Mouse (Mus musculus): ENCODE measurements around the gene Cdc37l1. TPM values are rescaled to one million over a fixed set of nuclear protein-coding genes. Genes with fewer than 3 reads are reported as not detected.

Cdc37l1 gene
- polyA plus RNA-seq, 1 experiment = 26.0 TPM

DNA sequence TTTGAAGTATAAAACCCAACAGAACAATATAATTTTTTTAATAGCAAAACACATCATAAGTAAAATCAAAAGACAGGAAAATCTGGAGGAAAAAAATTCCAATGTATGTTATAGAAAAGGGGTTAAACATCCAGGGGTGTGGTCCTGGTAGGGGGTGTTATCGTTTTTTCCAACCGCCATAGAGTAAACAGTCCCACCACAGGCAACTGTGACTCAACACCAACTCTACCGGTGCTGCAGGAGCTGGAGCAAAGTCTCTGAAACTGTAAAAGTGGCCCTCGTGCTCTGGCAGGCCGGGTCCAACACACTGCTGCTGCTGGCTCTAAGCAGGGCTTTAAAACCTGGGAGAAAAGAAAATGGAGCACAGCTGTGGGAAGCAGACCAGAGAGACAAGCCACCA, 68.6 kb downstream of the Cdc37l1 start:
- WGBS = 92% methylated on average over 5 of the region's 5 CpGs
- no peak overlapping the region for H3K4me3 ChIP-seq (ENCODE audit: control insufficient read depth, insufficient read depth, low read length)
- TF ChIP-seq POLR2A (IDR thresholded peaks at IDR 0.05; ENCODE audit: control insufficient read depth, extremely low read depth, insufficient read depth, low read length, poor library complexity) = no peak
- no peak for TF ChIP-seq CTCF (IDR thresholded peaks at IDR 0.05; ENCODE audit: borderline replicate concordance, control insufficient read depth, extremely low read depth, insufficient read depth, low read length, poor library complexity)

DNA sequence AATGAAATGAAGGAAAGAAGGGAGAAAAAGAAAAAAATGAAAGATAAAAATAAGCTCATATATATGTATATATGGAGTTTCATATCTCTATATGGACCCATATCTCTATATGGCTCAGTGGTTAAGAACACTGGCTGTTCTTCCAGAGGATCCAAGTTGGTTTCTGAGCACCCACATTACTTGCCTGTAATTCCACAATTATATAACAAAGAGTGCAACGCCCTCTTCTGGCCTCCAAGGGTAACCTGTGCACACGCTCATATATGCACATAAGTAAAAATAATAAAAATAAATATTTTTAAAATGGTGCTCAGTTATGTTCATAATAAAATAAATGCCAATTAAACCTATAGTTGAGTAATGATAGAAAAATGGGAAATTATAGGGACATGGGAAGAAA, 69.5 kb downstream of the Cdc37l1 start:
- no peak for TF ChIP-seq CTCF (IDR thresholded peaks at IDR 0.05; ENCODE audit: borderline replicate concordance, control insufficient read depth, extremely low read depth, insufficient read depth, low read length, poor library complexity)
- TF ChIP-seq POLR2A (IDR thresholded peaks at IDR 0.05; ENCODE audit: control insufficient read depth, extremely low read depth, insufficient read depth, low read length, poor library complexity) = no peak
- peaks cover 4% of the 10 kb centered on the region for H3K4me1 ChIP-seq (replicated peaks; ENCODE audit: control insufficient read depth, insufficient read depth, low read length)
- H3K27ac ChIP-seq (ENCODE audit: control insufficient read depth, insufficient read depth, low read length) = no peak overlapping the region
- no peaks in the 10 kb centered on the region for H3K36me3 ChIP-seq (ENCODE audit: control insufficient read depth, insufficient read depth, low read length)
- no peak for DNase-seq
- WGBS = 90% methylated on average over 2 of the region's 2 CpGs
- no peaks in the 10 kb centered on the region for H3K27me3 ChIP-seq (ENCODE audit: control insufficient read depth, insufficient read depth, low read length)
- no peak overlapping the region for H3K4me3 ChIP-seq (ENCODE audit: control insufficient read depth, insufficient read depth, low read length)

More for the DNA sequence above, 68.6 kb downstream of the Cdc37l1 start:
- H3K27ac ChIP-seq (ENCODE audit: control insufficient read depth, insufficient read depth, low read length) = no peak overlapping the region
- no peaks in the 10 kb centered on the region for H3K27me3 ChIP-seq (ENCODE audit: control insufficient read depth, insufficient read depth, low read length)
- no peaks in the 10 kb centered on the region for H3K36me3 ChIP-seq (ENCODE audit: control insufficient read depth, insufficient read depth, low read length)
- H3K4me1 ChIP-seq (replicated peaks; ENCODE audit: control insufficient read depth, insufficient read depth, low read length) = no peaks in the 10 kb centered on the region
- DNase-seq = no peak

DNA sequence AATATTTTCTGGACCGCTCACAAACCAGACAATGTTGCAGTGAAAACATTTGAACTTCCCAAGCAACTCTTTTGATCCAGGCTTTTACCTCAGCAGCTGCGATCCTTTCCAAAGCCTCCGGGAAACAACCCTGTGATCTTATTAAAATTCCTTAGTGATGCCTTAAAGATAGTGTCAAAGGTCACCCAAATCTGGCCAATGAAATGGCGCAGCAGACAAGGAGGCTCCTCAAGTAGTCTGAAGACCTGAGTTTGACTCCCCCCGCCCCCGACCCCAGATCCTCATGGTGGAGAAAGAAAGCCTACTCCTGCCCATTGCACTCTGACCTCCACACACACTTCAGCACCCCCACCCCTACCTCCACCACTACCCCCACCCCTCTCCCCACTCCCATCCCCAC, 70.1 kb downstream of the Cdc37l1 start:
- WGBS = 95% methylated on average over 6 of the region's 6 CpGs
- no peak for DNase-seq
- Histone ChIP-seq H3K27ac (ENCODE audit: control insufficient read depth, insufficient read depth, low read length) (no peak overlapping the region), H3K4me3 (ENCODE audit: control insufficient read depth, insufficient read depth, low read length) (no peak overlapping the region), H3K4me1 (replicated peaks; ENCODE audit: control insufficient read depth, insufficient read depth, low read length) (peaks cover 4% of the 10 kb centered on the region), H3K36me3 (ENCODE audit: control insufficient read depth, insufficient read depth, low read length) (no peaks in the 10 kb centered on the region), H3K27me3 (ENCODE audit: control insufficient read depth, insufficient read depth, low read length) (no peaks in the 10 kb centered on the region)
- no peak for TF ChIP-seq POLR2A (IDR thresholded peaks at IDR 0.05; ENCODE audit: control insufficient read depth, extremely low read depth, insufficient read depth, low read length, poor library complexity)
- TF ChIP-seq CTCF (IDR thresholded peaks at IDR 0.05; ENCODE audit: borderline replicate concordance, control insufficient read depth, extremely low read depth, insufficient read depth, low read length, poor library complexity) = no peak

DNA sequence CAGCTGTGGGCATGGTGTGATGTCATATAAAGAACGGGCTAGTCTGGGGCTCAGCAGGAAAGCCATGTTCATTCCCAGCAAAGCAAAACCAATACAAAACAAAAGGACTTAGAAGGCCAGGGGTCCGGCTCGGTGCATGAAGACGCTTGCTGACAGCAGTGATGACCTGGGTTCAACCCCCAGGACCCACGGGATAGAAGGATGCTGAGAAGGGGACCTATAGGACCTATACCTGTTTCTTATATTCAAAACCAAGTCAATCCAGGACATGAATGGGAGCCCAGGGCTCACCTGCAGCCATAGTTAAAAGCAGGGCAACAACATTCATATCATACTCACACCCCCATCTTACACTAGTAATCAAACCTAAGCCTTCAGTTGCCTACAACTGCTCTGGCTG, 72.9 kb downstream of the Cdc37l1 start:
- no peaks in the 10 kb centered on the region for H3K27me3 ChIP-seq (ENCODE audit: control insufficient read depth, insufficient read depth, low read length)

DNA sequence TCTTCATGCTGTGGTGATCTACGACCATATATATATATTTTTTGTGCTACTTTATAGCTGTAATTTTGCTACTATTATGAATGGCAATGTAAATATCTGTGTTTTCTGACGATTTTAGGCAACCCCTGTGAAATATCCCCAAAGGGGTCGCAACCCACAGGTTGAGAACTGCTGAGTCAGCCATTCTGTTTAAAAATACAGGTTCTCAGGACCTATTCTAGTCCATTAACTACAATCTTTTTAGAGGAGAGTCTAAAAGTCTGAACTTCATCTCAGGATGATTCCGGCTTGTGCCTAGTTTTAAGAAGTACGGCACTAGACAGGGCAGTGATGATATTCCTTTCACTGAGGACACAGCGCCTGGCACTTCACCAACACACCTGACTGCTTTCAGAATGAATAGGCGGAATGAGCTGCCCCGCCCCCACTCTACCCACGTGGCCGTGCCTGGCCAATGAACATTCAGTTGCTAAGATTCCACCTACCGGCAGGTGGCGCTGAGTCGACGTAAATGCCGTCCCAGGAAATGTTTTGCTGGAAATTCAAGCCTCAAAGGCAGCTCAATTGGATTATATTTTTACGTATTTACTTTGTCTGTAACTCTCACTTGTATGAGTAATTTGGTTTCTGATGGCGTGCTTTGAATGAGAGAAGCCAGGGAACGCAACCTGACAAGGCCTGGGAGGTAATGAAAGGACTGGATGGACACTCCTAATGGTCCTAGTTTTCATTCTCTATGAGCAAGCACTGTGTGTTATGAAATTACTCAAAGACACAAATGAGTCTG, 73.6 kb downstream of the Cdc37l1 start:
- peak; percentile 93 for DNase-seq
- 8% methylated on average over 18 of the region's 18 CpGs for WGBS
- no peaks in the 10 kb centered on the region for H3K36me3 ChIP-seq (ENCODE audit: control insufficient read depth, insufficient read depth, low read length)
- no peaks in the 10 kb centered on the region for H3K27me3 ChIP-seq (ENCODE audit: control insufficient read depth, insufficient read depth, low read length)
- peaks cover 11% of the 10 kb centered on the region for H3K4me1 ChIP-seq (replicated peaks; ENCODE audit: control insufficient read depth, insufficient read depth, low read length)
- H3K27ac ChIP-seq (ENCODE audit: control insufficient read depth, insufficient read depth, low read length) = no peak overlapping the region
- TF ChIP-seq POLR2A (IDR thresholded peaks at IDR 0.05; ENCODE audit: control insufficient read depth, extremely low read depth, insufficient read depth, low read length, poor library complexity) (no peak), CTCF (IDR thresholded peaks at IDR 0.05; ENCODE audit: borderline replicate concordance, control insufficient read depth, extremely low read depth, insufficient read depth, low read length, poor library complexity) (peak; percentile 90)
- H3K4me3 ChIP-seq (ENCODE audit: control insufficient read depth, insufficient read depth, low read length) = no peak overlapping the region

More for the DNA sequence above, 72.9 kb downstream of the Cdc37l1 start:
- no peak overlapping the region for H3K27ac ChIP-seq (ENCODE audit: control insufficient read depth, insufficient read depth, low read length)
- 93% methylated on average over 5 of the region's 5 CpGs for WGBS
- no peaks in the 10 kb centered on the region for H3K36me3 ChIP-seq (ENCODE audit: control insufficient read depth, insufficient read depth, low read length)
- TF ChIP-seq POLR2A (IDR thresholded peaks at IDR 0.05; ENCODE audit: control insufficient read depth, extremely low read depth, insufficient read depth, low read length, poor library complexity) (no peak), CTCF (IDR thresholded peaks at IDR 0.05; ENCODE audit: borderline replicate concordance, control insufficient read depth, extremely low read depth, insufficient read depth, low read length, poor library complexity) (no peak)
- no peak for DNase-seq
- no peak overlapping the region for H3K4me3 ChIP-seq (ENCODE audit: control insufficient read depth, insufficient read depth, low read length)
- H3K4me1 ChIP-seq (replicated peaks; ENCODE audit: control insufficient read depth, insufficient read depth, low read length) = peaks cover 11% of the 10 kb centered on the region

DNA sequence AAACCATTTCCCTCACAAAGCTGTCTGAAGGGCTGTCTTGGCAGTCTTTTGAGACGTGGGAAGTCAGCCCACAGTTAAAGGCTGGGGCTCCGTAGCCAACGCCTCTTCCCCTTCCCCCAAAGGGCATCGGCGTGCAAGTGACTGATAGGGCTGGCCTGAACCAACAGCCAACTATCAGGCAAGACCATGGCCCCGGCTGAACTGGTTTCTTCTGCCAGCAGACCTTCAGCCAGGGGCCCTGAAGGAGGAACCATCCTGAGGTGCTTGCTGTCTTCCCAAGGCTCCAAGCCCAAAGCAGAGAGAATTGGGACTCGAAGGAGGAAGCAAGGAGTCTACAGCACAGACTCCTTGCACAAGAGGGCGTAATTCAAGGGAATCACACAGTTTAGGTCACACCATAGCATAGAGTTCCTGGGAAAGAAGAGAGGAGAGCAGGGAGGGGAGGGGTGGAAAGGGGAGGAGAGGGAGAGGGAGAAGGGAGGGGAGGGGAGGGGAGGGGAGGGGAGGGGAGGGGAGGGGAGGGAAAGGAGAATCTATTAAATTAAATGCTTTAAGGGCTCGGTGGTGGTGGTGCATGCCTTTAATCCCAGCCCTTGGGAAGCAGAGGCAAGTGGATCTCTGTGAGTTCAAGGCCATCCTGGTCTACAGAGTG, 74.4 kb downstream of the Cdc37l1 start:
- TF ChIP-seq POLR2A (IDR thresholded peaks at IDR 0.05; ENCODE audit: control insufficient read depth, extremely low read depth, insufficient read depth, low read length, poor library complexity) (no peak), CTCF (IDR thresholded peaks at IDR 0.05; ENCODE audit: borderline replicate concordance, control insufficient read depth, extremely low read depth, insufficient read depth, low read length, poor library complexity) (0 out of 2 replicates have a peak, but pooled peaks have one; percentile 16)
- WGBS = 22% methylated on average over 9 of the region's 9 CpGs
- peak; percentile 13 for DNase-seq
- Histone ChIP-seq H3K27me3 (ENCODE audit: control insufficient read depth, insufficient read depth, low read length) (no peaks in the 10 kb centered on the region), H3K36me3 (ENCODE audit: control insufficient read depth, insufficient read depth, low read length) (no peaks in the 10 kb centered on the region), H3K4me1 (replicated peaks; ENCODE audit: control insufficient read depth, insufficient read depth, low read length) (peaks cover 11% of the 10 kb centered on the region), H3K27ac (ENCODE audit: control insufficient read depth, insufficient read depth, low read length) (peak overlapping the region; percentile 75), H3K4me3 (ENCODE audit: control insufficient read depth, insufficient read depth, low read length) (peak overlapping the region; percentile 30)

Data from thymus, adult 2 months (tissue).